Mouse (Mus musculus) erythroid progenitor cell, adult 5-6 weeks (primary cell): ENCODE measurements at regions not wholly inside any gene's neighbourhood (a gene's known extent, or its start where the extent isn't known, plus 50 kb on each side); places are given as distances from the start of the nearest gene placed in this dataset.

ENCODE experiments used
- ATAC-seq: replicated peaks from 2 replicates; pipeline ENCODE4 v1.8.0; 2016; ENCODE audit warnings: moderate number of reproducible peaks, mild to moderate bottlenecking, moderate TSS enrichment, inconsistent platforms; ENCODE audit not compliant: poor library complexity, low FRiP score, severe bottlenecking

DNA sequence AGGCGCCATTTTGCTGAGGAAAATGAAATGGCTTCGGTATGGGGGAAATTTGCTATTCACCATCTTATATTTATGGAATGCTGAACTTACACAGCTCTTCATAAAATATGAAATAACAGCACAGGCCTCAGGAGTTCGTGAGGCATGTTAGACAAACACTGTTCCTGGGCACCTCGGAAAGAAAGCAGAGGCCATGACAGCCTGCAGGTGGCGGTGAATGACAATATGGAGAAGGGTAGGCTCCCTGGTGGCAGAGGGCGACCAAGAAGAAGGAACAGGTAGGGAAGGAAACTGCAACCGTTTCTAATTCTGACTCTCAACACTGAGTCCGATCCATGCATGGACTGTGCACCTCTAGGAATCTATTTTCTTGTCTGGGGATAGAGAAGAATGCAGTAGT is 553.6 kb upstream of the Tmpo start:
- no peak for ATAC-seq

DNA sequence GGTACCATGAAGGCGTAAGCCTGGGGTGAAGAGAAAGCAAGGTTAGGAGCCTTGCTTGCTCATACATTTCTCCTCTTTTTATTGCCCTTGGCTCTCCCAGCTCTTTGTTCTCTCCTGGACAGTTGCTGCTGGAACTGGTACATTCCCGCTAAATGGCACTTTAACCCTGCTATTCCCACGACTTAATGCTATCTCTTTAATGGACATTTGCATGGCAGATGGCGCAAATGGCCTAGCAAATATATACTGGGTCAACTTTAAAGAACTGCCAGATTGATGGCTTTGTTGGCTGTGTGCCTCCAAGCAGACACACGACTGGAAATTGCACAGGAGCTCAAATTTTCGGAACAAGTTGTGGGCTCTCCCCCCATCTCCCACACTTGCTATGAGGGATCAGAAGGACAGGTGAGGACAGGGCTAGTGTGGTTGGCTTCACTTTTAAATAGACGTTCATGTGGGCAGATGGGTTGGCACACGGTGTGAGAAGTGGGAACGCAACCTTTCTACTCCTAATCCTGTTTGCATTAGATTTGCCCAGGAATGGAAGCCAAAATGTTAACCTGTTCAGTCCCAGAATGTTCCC is 551.0 kb upstream of the Tmpo start:
- ATAC-seq = no peak

DNA sequence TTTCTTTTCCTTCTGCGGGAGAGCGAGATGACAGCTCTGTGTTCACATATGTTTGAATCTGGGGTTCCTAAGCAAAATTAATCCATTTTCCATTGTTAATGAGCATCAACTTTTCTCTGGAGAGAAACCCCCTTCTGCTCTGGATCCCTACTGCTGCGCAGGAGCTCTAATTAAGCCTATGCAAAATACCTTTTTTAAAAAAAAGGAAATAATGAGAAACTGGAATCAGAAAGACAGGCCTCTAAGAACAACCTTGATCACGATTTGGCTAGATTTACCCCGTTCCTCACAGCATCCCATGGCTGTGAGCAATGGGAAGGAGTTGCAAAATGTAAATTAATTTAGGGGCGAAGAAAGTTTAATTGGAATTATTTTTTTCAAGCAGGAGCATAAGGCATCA is 548.9 kb upstream of the Tmpo start:
- no peak for ATAC-seq

DNA sequence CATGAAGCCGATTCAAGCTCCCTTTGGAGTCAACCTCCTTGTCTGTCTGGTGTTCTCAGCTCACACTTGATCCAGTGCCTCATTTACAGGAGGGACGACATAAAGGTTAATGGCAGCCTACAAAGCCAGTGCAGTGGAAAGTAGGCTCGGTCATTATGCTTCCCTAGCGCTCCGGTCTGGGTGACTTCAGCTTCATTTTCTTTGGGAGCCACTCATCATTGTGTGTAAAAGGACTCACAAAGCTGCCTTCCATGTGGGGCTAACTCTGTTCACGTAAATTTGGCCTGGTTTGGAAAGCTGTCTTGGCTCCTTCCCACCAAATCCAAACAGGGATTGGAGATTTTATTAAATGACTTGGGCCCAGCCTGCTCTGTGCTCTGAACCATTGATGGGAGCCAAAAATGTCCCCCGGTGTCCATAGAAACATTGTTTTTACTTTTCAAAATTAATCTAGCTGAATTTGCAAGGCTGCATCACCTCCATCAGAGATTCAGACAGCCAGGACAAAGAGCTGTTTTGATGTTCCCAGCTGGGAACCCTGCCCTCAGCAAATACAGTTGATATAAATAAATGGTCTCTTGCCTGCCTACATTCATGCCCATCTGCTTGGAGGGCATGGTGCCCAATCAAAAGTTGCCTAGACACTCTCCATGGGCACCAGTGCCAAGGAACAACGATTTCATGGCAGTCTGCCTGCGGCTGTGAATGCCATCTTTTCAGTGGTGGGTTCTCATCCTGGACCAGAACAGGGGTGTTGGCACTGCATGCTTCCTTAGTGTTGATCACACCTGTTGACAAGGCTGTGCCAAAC is 538.7 kb upstream of the Tmpo start:
- no peak for ATAC-seq

DNA sequence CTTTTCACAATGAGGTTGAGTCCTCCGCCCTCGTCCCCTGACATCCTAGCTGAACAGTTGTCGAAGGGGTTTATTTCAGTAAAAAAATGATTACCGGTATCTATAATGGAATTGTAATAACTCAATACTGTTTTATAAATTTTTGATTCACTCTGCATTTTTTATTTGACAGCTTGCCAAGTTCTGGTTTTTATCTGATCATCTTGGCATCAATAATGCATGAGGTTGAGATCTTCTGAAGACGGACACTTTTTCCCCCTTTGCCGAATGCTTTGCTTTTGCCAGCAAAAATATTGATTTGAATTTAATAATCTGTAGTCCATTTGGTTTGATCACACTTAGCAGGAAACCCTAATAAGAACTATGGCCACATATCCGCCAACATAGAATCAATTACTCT is 535.5 kb upstream of the Tmpo start:
- ATAC-seq = no peak

DNA sequence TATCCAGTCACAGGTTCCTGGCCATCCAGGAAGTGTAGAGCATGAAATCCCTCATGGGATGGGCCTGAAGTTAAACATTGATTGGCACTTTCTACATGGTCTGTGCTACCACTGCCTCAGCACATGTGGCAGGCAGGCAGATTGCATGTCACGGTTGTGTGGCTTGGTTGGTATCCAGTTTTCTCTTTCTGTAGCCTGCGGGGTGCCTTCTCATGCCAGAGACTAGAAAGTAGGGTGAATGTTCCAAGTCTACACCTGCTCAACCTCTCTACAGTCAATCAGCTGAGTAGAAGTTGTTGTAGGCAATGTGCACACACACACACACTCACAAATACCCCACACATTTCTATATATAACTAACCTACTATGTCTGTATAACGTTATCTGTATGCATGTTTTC is 533.5 kb upstream of the Tmpo start:
- ATAC-seq = no peak

DNA sequence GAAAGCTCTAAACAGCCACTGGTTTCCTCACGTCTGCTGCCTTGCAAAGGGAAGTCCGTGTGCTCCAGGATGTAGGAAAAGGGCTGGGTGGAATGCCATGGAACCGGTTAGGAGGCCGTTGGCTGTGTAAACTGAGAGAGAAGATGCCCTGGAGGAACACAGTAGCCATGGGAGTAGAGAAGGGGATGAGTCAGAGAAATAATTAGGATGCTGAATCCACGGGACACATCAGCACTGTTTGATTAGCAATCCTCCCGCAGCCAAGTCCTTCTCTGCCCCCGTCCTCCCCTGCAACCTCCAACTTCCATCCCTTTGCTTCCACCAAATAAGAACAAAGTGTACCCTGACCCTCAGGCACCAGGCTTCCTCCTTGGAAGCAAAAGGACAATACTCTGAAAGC is 532.4 kb upstream of the Tmpo start:
- no peak for ATAC-seq

DNA sequence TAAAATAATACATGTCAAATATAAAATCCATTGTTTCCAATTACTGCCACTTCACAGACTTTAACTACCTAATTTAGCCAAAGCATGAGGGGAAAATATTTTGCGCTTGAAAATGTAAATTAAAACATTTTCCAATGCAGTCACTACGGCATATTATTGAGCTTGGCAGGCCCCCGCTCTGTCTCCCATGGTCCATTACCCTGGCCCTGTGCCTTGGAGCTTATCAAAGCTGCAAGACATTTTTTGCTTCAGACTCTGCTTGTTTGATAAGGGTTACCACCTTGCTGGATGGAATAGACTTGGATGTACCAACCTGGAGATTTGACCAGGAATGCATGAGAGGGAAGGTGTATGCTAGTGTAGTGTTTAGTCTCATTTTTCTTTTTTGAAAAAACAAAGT is 525.7 kb upstream of the Tmpo start:
- ATAC-seq = no peak

DNA sequence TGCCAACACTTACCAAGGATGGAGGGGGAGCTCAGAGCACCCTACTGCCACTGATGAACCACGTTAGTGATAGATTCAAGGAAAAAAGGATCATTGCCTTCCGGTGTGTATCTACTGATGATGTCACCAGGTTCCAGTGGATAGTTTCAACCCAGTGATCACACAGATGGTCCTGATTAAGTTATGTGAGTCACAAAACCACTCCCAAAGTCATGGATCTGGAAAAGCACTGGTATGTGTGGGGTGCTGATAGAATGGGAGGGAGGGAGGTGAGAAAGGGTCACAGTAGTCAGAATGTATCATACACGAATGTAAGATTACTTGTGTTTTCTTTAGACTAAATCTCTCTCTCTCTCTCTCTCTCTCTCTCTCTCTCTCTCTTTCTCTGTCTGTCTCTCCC is 523.6 kb upstream of the Tmpo start:
- ATAC-seq = no peak

DNA sequence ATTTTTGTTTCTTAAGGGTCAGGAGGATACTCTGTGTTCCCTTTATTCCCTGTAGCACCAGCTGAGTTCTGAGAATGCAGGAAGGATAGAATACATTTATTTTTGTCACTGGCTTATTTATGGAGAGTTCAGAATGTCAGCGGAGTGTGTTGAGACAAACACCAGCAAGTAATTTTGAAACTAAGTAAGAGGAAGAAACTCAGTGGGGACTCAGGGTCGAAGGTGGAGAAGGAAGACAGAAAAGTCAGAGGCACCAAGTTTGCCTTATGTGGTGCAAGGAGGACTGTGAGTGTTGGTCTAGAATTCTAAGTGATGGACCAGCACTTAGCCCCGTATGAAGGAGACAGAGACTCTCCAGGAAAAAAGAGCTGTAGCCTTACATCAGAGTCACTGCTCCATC is 520.7 kb upstream of the Tmpo start:
- ATAC-seq = no peak

DNA sequence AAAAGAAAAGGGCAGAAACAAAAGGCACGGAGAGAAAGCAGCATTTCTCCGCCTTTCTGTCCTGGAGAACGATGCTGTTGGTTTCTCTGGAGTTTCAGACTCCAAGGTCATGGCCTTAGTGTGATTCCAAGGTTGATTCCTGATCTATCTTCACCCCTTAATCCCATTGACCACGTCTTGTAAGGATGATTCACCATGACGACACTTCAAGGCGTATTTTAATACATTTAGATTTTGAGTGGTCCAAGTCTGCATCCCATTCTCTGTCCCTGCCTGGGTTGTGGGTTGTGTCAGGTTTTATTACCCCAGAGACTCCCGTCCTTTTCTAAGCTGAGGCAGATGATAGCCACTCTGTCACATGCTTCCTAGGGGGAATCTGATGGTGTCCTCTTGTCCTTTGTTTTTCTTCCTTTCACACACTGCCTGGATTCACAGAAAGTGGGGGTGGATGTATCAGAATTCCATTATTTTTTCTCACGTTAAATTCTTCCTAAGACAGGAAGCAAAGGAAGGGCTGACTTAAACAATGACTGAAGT is 505.0 kb upstream of the Tmpo start:
- no peak for ATAC-seq

DNA sequence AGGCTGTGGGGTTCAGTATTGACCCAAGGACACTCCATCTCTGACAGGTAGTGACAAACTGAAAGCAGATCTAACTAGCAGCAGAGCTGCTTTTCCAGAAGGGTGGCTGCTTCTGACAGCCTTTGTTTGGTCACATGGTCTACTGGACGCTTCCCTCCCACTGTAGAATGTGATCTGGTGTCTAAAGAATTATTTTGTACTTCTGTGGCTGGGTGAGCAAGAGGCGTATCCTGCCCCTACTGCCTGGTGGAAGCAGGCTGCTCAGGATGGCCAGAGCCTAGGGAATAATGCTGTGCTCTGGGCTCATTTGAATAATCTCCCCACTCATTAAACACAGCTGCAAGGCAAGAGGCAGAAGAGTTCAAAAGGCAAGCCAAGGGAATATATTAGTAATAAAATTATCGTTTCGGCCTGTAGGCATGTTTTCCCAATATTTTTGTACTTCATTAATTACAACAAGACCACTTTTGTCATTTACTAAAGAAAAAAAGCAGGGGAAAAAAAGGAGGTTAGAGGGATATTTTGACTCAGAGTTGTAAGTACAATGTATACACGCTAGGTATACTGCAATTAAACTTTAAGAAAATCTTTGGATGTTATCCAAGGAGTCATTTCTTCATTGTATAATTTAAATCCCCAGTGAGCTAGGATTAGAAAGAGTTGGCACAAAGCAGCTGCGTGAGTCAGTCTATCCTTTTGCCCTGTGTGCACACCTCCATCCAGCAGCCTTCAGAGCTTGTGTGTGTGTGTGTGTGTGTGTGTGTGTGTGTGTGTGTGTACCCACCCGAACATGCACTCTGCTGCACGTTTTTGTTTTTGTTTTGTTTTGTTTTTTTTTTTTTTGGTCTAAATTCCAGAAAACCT is 504.3 kb upstream of the Tmpo start:
- no peak for ATAC-seq

DNA sequence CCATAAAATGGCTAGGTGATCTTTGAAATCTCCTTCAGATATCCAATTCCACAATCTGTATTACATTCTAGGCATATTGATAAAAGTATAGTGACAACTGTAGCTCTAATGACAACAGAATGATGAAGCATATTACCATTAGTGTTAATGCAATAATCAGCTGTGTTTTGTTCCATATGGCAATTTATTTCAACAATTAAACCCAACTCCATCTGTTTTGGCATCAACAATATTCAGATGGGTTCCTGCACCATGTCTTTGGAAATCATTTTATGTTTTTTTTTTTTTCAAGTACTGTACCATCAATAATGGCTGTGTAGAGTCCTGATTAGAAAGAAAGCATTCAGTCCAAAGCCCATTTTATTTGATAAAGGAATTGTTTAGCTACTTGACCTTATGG is 498.5 kb upstream of the Tmpo start:
- no peak for ATAC-seq

DNA sequence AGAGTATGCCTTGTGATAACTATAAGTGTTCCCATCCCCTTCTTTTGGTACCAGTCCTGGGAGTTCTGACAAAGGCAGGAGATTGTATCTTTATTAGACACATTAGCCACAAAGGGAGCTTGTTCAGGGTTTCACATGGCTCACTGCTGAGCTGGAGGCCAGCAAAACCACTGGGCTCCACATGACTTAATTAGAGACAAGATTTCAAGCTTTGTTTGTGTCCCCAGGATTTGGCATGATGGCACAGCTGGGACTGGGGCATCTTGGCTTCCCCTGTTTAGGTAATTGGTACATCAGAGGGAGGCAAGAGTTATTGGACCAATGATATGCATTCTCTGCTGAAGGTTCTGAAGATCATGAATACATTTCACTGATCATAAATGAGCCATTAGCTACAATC is 456.8 kb upstream of the Tmpo start:
- ATAC-seq = no peak

DNA sequence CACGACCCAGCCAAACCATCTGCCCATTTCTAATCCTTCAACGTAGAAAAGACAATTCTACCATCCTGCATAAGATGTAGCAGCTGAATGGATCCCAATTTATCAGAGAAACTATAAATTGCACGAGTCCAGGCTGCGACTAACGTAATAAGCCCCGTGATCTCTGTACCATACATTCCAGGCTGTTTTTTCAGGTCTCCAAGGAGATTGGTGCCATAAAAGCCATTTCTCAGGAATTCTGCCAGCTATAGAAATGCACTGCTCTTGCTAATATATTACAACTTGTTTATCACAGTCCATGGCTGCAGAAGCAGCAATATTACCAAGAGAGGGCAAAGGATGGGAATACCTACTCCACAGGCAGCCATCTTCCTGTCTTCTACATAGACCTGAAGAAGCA is 447.6 kb upstream of the Tmpo start:
- no peak for ATAC-seq

DNA sequence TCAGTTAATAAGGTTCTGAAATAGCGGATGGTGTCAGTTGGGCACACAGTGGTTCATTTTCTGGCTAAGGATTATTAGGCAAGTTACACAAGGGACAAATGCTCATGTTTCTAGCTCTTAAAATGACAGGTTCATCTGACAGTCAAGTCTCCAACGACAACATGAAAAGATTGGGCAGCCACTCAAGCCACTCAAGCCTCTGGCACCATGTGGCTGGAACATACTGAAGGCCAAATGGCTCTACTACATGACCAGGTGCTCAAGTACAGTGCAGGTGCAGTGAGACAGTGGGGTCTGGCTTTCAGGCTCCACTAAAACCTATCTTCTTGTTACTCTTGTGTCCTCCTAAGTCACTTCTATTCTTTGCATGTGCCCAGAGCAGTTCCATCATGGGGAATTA is 441.2 kb upstream of the Tmpo start:
- ATAC-seq = no peak

DNA sequence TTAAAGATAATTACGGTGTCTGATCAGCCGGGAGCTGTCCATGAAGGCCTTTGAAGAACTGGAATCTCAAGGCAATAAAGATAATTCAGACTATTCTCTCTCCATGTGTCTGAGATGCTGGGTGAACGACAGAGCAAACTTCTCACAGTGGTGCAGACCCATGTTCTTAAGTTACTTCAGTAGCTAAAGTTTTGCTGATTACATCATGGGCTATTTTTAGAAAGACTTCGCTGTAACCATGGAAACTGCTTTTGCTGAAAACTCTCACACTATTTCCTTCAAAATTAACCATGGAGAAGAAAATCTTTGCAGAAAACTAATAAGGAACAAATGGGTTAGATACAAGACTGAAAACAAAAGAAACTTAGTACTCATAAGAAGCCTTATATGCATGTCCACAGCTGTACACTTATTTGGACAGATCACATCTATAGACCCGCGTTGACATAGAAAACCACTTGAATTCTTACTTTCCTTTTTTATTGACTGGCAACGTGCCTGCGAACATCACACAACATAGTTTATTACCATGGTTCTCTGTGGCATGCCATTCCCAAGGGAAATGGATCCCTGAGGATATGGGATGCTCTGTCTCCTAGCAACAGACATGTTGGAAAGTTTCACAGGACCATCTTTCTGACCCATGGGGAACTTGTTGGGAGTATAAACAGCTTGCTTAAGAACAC is 432.8 kb upstream of the Tmpo start:
- no peak for ATAC-seq

DNA sequence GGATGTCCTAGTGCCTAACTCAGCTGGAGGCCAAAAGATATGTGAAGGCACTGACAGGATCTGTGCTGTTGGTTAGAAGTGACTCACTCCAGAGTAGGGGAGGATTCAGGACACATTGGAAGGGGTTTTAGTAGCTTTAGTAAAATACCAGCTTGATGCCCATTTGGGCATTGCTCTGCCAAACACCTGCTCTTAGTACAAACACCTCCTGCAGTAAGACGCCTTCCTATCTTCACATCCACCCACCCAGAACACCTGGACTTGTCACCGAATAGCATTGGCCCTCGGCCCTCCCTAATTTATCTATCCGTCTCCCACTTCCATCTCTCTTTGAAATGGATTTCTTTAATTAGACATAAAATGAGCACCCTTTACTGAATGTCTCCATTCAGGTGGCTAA is 430.9 kb upstream of the Tmpo start:
- ATAC-seq = no peak

DNA sequence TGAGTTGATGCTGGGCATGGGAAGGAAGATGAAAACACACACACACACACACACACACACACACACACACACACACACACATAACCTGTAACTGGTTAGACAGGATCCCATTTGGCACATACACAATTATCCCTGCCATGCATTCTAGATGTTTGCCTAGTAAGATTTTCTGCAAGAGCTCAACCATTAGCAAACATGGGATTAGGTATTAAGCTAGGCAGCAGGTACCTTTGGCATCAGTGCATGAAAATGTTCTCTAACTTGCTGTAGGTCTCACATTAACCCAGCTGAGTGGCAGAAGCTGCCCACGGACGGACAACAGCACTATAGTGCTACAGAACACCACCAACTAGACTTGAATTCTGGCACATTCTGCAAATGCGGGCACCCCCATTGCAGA is 413.8 kb upstream of the Tmpo start:
- ATAC-seq = no peak

DNA sequence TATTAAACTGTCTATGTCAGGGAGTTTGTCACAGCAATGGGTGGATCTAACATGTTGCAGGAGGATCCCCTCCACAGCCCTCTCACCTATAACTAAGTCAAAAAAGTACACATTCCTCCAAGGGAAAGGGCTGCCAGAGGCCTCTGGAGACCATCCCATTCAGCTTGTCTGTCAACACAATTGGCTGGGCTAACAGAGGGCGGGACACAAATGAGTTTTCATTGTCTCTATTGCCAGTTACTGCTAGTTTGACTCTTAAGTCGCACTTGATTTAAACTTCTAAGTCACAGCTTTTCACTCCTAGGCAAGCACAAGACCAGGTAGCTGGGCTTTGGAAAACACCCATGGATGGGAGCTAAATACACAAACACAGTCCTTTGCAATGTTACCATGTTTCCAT is 412.3 kb upstream of the Tmpo start:
- no peak for ATAC-seq
